Mouse (Mus musculus) heart, adult 2 months (tissue): ENCODE data around the gene Chrna9.

Experiments
- CTCF ChIP-seq: fragments of 200-600 bp; IDR thresholded peaks from 2 replicates; pipeline ENCODE4 v1.8.1; 2022; ENCODE audit warnings: antibody characterized with exemption, mild to moderate bottlenecking, moderate library complexity
- EP300 ChIP-seq: fragments of 200-500 bp; IDR thresholded peaks from 2 replicates; pipeline ENCODE4 v1.6.1; 2011; ENCODE audit warnings: low read depth, low read length, control low read depth; ENCODE audit not compliant: insufficient read depth
- POLR2A ChIP-seq: fragments of 200-500 bp; IDR thresholded peaks from 2 replicates; pipeline ENCODE4 v1.6.1; 2011; ENCODE audit warnings: mild to moderate bottlenecking, low read depth, low read length, control low read depth; ENCODE audit not compliant: insufficient read depth

- TF ChIP-seq CTCF (no peak), POLR2A (no peak), EP300 (no peak)
These were observed 17.8 kb upstream of the Chrna9 start for GRCm38 (mm10) chr5:65916930-65917329.
